In genomic region chr7:131992226-131992625, GRCm38 (mm10) we compare ENCODE assay signal across 25 mouse cellular contexts. TPM values are rescaled to one million over a fixed set of nuclear protein-coding genes. Genes with fewer than 3 reads are reported as not detected.
DNase-seq lines count a peak whose midpoint lies in the region; ATAC-seq lines count a peak whose summit lies in the region.
"Had no signal": no experiment of that assay in that cellular context is flagged by ENCODE, and none has a peak within 500 bp of the region (broad histone marks: within the 10 kb centered on the region; RNA-seq: fewer than 3 reads in every experiment).

No protein-coding gene starts in this region.

- H3K36me3 ChIP-seq in kidney, embryonic 15.5 days = no peaks in the 10 kb centered on the region
- H3K36me3 ChIP-seq in intestine, embryonic 16.5 days (ENCODE audit: control insufficient read depth, insufficient read depth, low read length) = no peaks in the 10 kb centered on the region
- H3K36me3 ChIP-seq in midbrain, embryonic 10.5 days = no peaks in the 10 kb centered on the region
- H3K36me3 ChIP-seq: G1E had no signal

- no peaks in the 10 kb centered on the region for H3K9me3 ChIP-seq in kidney, embryonic 15.5 days (replicated peaks)
- no peaks in the 10 kb centered on the region for H3K9me3 ChIP-seq in intestine, embryonic 16.5 days (ENCODE audit: control insufficient read depth, low read length)
- 0 out of 2 replicates have a peak, but pooled peaks cover 6% of the 10 kb centered on the region for H3K9me3 ChIP-seq in midbrain, embryonic 10.5 days (replicated peaks)

- H3K27ac ChIP-seq in kidney, embryonic 15.5 days = no peak overlapping the region
- H3K27ac ChIP-seq in intestine, embryonic 16.5 days (ENCODE audit: low read length) = no peak overlapping the region
- H3K27ac ChIP-seq in midbrain, embryonic 10.5 days (replicated peaks) = no peak overlapping the region

- no peak overlapping the region for H3K4me2 ChIP-seq in kidney, embryonic 15.5 days
- no peak overlapping the region for H3K4me2 ChIP-seq in intestine, embryonic 16.5 days (ENCODE audit: low read depth, low read length)

- no peak overlapping the region for H3K9ac ChIP-seq in kidney, embryonic 15.5 days
- no peak overlapping the region for H3K9ac ChIP-seq in intestine, embryonic 16.5 days (ENCODE audit: low read depth, low read length)

- no peak overlapping the region for H3K4me3 ChIP-seq in kidney, embryonic 15.5 days (replicated peaks)
- no peak overlapping the region for H3K4me3 ChIP-seq in intestine, embryonic 16.5 days (ENCODE audit: low read length)
- H3K4me3 ChIP-seq in midbrain, embryonic 10.5 days = no peak overlapping the region

- ATAC-seq in frontal cortex, adult (ENCODE audit: low TSS enrichment) = 0 out of 2 replicates have a peak, but pooled peaks have one; percentile 18
- ATAC-seq in kidney, embryonic 15.5 days (replicated peaks; ENCODE audit: low FRiP score) = no peak
- no peak for ATAC-seq in intestine, embryonic 16.5 days
- ATAC-seq: activated CD4-positive, CD25-positive, alpha-beta regulatory T cell, adult 4 months; CD4-positive, CD25-positive, alpha-beta regulatory T cell, adult 4 months; Patski had no signal

- 59% methylated on average over 1 of the region's 1 CpGs for WGBS in kidney, embryonic 15.5 days
- 61% methylated on average over 1 of the region's 1 CpGs for WGBS in intestine, embryonic 16.5 days
- WGBS in midbrain, embryonic 10.5 days = 66% methylated on average over 1 of the region's 1 CpGs

- no peak for DNase-seq in frontal cortex, postnatal 14 days (ENCODE audit: low spot score in 2 of 2)
- peak; percentile 57 for DNase-seq in ES-CJ7 (ENCODE audit: low read depth, low spot score)
- DNase-seq in R1 (ENCODE audit: low read depth, low spot score) = peak; percentile 57
- DNase-seq in ZHBTc4 (ENCODE audit: low read depth, low spot score) = peak; percentile 63
- DNase-seq in midbrain, embryonic 10.5 days (ENCODE audit: low spot score) = no peak
- DNase-seq: adrenal gland, adult 2 months; adrenal gland, adult 8-10 months; adrenal gland, postnatal 10 days; adrenal gland, postnatal 14 days; adrenal gland, postnatal 25 days; adrenal gland, postnatal 36 days; B cell, adult 2 months; cerebellum, adult 11 months; cerebellum, adult 11-12 months; cerebellum, adult 18-20 months; cerebellum, adult 2 months; cerebellum, adult 8-10 months had no signal

- H3K4me1 ChIP-seq in kidney, embryonic 15.5 days = no peaks in the 10 kb centered on the region
- H3K4me1 ChIP-seq in intestine, embryonic 16.5 days (ENCODE audit: control insufficient read depth, insufficient read depth, low read length) = no peaks in the 10 kb centered on the region
- peaks cover 3% of the 10 kb centered on the region; the same call in 1 of the 2 replicates for H3K4me1 ChIP-seq in midbrain, embryonic 10.5 days

- H3K27me3 ChIP-seq in kidney, embryonic 15.5 days = no peaks in the 10 kb centered on the region
- H3K27me3 ChIP-seq in intestine, embryonic 16.5 days (replicated peaks; ENCODE audit: control insufficient read depth, insufficient read depth, low read length) = no peaks in the 10 kb centered on the region
- H3K27me3 ChIP-seq in midbrain, embryonic 10.5 days (ENCODE audit: low read depth, poor library complexity, severe bottlenecking) = no peaks in the 10 kb centered on the region
- H3K27me3 ChIP-seq: Patski had no signal

RNA-seq across cellular contexts. Expression of gene Gpr26, which starts 26.0 kb away (rescaled TPM):
- not detected in 2 replicates for polyA plus RNA-seq in kidney, embryonic 15.5 days (2015; fragmentation: Nextera tagmentation; extraction: Ambion mirVana)
- not detected in 2 replicates for polyA plus RNA-seq in intestine, embryonic 16.5 days (2015; fragmentation: Nextera tagmentation; extraction: Ambion mirVana)
- 0.05 TPM in 2 replicates for polyA plus RNA-seq in midbrain, embryonic 10.5 days (2016; fragmentation: Nextera tagmentation; extraction: Ambion mirVana)
- polyA plus RNA-seq: activated CD4-positive, CD25-positive, alpha-beta regulatory T cell, adult 4 months; adrenal gland, adult 2 months; C2C12; CD4-positive, CD25-positive, alpha-beta regulatory T cell, adult 4 months; G1E; Patski had no signal

Comparison
In these comparisons a context has a peak if more than half of its experiments do, and no peak if none do; other contexts are left out.
1. DNase-seq: peak in ES-CJ7 (single experiment), R1 (single experiment) and ZHBTc4 (single experiment); none in frontal cortex, postnatal 14 days (0 of 2) and midbrain, embryonic 10.5 days (single experiment).